8 mouse cellular contexts compared by ENCODE assay signal in the genomic region with DNA sequence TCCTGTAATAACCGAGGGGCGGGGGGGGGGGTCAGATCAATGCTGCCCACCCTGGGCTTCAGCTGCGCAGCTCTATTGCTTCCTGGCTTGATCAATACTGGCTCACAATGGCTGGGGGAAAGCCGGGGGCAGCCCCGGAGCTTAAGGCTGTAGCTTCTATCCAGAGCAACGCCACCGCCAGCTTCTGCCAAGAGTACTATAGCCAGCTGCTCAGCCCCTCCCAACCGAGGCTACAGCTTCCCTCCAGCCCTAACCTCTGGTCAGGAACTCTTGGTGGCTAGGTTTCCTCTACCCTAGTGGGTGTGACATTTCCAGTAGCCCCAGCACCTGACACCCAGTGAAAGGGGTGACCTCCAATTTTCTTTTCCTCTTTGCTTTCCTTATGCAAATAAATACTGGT. TPM values are rescaled to one million over a fixed set of nuclear protein-coding genes. Genes with fewer than 3 reads are reported as not detected.
DNase-seq lines count a peak whose midpoint lies in the region; ATAC-seq and TF ChIP-seq lines count a peak whose summit lies in the region.

No protein-coding gene starts in this region.

- no peak for TF ChIP-seq CTCF in kidney, adult 2 months (conservative IDR thresholded peaks at IDR 0.05; ENCODE audit: insufficient read depth, insufficient read length, low read depth, low read length)

- H3K36me3 ChIP-seq in kidney, adult 2 months (ENCODE audit: control insufficient read depth, insufficient read depth, low read length), result no peaks in the 10 kb centered on the region
- no peaks in the 10 kb centered on the region for H3K36me3 ChIP-seq in hindbrain, embryonic 11.5 days (ENCODE audit: control insufficient read depth, insufficient read depth, low read length)
- H3K36me3 ChIP-seq in limb, embryonic 15.5 days, result no peaks in the 10 kb centered on the region

- DNase-seq in kidney, adult 2 months, result peak; percentile 46
- no peak for DNase-seq in kidney, adult 9 months
- DNase-seq in hindbrain, embryonic 11.5 days (ENCODE audit: low spot score), result peak; percentile 64
- DNase-seq in retina, postnatal 1 day, result peak; percentile 57
- no peak for DNase-seq in urinary bladder, postnatal 10 days (ENCODE audit: low spot score)
- DNase-seq in right cerebral cortex, postnatal 10 days (ENCODE audit: low spot score in 2 of 2), result no peak

- WGBS in kidney, adult 2 months, result 5% methylated on average over 8 of the region's 8 CpGs
- 0% methylated on average over 8 of the region's 8 CpGs for WGBS in hindbrain, embryonic 11.5 days
- WGBS in limb, embryonic 15.5 days, result under 1% methylated on average over 8 of the region's 8 CpGs

- H3K27ac ChIP-seq in kidney, adult 2 months (ENCODE audit: insufficient read depth, low read depth, low read length), result no peak overlapping the region
- H3K27ac ChIP-seq in hindbrain, embryonic 11.5 days (ENCODE audit: low read depth, low read length), result peak overlapping the region; percentile 30; the same call in 1 of the 2 replicates
- H3K27ac ChIP-seq in limb, embryonic 15.5 days, result no peak overlapping the region

- H3K9me3 ChIP-seq in hindbrain, embryonic 11.5 days (ENCODE audit: control insufficient read depth, low read length), result no peaks in the 10 kb centered on the region
- no peaks in the 10 kb centered on the region for H3K9me3 ChIP-seq in limb, embryonic 15.5 days

- peaks cover 10% of the 10 kb centered on the region; the same call in 1 of the 2 replicates for H3K4me1 ChIP-seq in kidney, adult 2 months (ENCODE audit: control insufficient read depth, insufficient read depth, low read length)
- H3K4me1 ChIP-seq in hindbrain, embryonic 11.5 days (replicated peaks; ENCODE audit: control insufficient read depth, insufficient read depth, low read length), result peaks cover 11% of the 10 kb centered on the region
- peaks cover 12% of the 10 kb centered on the region for H3K4me1 ChIP-seq in limb, embryonic 15.5 days

- peak; percentile 57; the same call in 1 of the 2 replicates for ATAC-seq in hindbrain, embryonic 11.5 days (ENCODE audit: low FRiP score)
- no peak for ATAC-seq in limb, embryonic 15.5 days (ENCODE audit: insufficient number of reproducible peaks, low FRiP score, low TSS enrichment, low read depth)
- no peak for ATAC-seq in granulocyte monocyte progenitor cell, adult 5-6 weeks (replicated peaks; ENCODE audit: poor library complexity, severe bottlenecking)

- H3K4me2 ChIP-seq in hindbrain, embryonic 11.5 days (replicated peaks; ENCODE audit: low read depth, low read length), result peak overlapping the region; percentile 90
- H3K4me2 ChIP-seq in limb, embryonic 15.5 days, result peak overlapping the region; percentile 90

- H3K27me3 ChIP-seq in kidney, adult 2 months (replicated peaks; ENCODE audit: control insufficient read depth, insufficient read depth, low read length), result no peaks in the 10 kb centered on the region
- H3K27me3 ChIP-seq in hindbrain, embryonic 11.5 days (ENCODE audit: control insufficient read depth, insufficient read depth, low read length), result peaks cover 3% of the 10 kb centered on the region
- peaks cover 53% of the 10 kb centered on the region for H3K27me3 ChIP-seq in limb, embryonic 15.5 days

- H3K9ac ChIP-seq in hindbrain, embryonic 11.5 days (ENCODE audit: low read depth, low read length), result 0 out of 2 replicates have a peak overlapping the region, but pooled peaks have one; percentile 45
- H3K9ac ChIP-seq in limb, embryonic 15.5 days, result no peak overlapping the region

- no peak for TF ChIP-seq POLR2A in kidney, adult 2 months (IDR thresholded peaks at IDR 0.05; ENCODE audit: low read depth, low read length)

- H3K4me3 ChIP-seq in kidney, adult 2 months (ENCODE audit: insufficient read depth, low read depth, low read length), result no peak overlapping the region
- peak overlapping the region; percentile 36; the same call in 1 of the 2 replicates for H3K4me3 ChIP-seq in hindbrain, embryonic 11.5 days (ENCODE audit: low read depth, low read length)
- peak overlapping the region; percentile 48; the same call in 1 of the 2 replicates for H3K4me3 ChIP-seq in limb, embryonic 15.5 days

RNA-seq across cellular contexts. Expression of gene Sall1, which starts 36.8 kb away (rescaled TPM):
- 26.0 and 34.0 TPM in 2 replicates for polyA plus RNA-seq in kidney, adult 2 months (2012; rRNA removed)
- polyA plus RNA-seq in hindbrain, embryonic 11.5 days (2014; fragmentation: Nextera tagmentation; extraction: Ambion mirVana), result 18.7 and 20.8 TPM in 2 replicates
- 4.5 and 6.0 TPM in 2 replicates for polyA plus RNA-seq in limb, embryonic 15.5 days (2015; fragmentation: Nextera tagmentation; extraction: Ambion mirVana)
- total RNA-seq in granulocyte monocyte progenitor cell, adult 5-6 weeks (2014; fragmentation: Nextera tagmentation), result not detected in 2 replicates
- not detected in 2 replicates for total RNA-seq in granulocyte monocyte progenitor cell, adult 5-6 weeks (2017)

Comparison
In these comparisons a context has a peak if more than half of its experiments do, and no peak if none do; other contexts are left out.
1. DNase-seq: peak in kidney, adult 2 months (single experiment), hindbrain, embryonic 11.5 days (single experiment) and retina, postnatal 1 day (single experiment); none in kidney, adult 9 months (single experiment), urinary bladder, postnatal 10 days (single experiment) and right cerebral cortex, postnatal 10 days (0 of 2).